Mouse (Mus musculus) bone marrow macrophage, adult 2 months (primary cell): ENCODE measurements around the gene Sh2d3c.

Source experiments
- CTCF ChIP-seq: IDR thresholded peaks from 2 replicates; pipeline ENCODE4 v1.5.1; 2012; ENCODE audit warnings: low read depth, mild to moderate bottlenecking, low read length, moderate library complexity
- POLR2A ChIP-seq: IDR thresholded peaks from 2 replicates; pipeline ENCODE4 v1.6.1; 2012; ENCODE audit warnings: mild to moderate bottlenecking, low read depth, low read length, borderline replicate concordance

DNA sequence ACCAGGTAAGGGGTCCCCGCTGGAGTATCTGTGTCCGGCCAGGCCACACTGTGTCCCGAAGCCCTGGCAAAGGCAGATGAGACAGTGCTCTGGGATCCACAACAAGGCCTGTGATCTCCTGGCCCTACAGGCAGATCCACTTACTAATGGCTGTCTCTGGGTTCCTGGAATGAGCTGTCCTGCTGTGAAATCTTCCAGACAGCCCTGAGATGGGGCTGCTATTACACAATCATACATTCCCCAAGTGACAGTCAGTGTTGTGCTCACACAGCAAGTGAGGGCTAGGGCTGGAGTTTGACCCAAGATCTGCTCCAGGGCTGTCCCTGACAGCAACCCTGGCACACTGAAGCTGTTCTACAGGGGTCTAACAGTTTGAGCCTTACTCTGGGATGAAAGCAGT lies 35.0 kb upstream of the Sh2d3c start:
- TF ChIP-seq POLR2A: no peak
- TF ChIP-seq CTCF: no peak
